Mouse (Mus musculus) adrenal gland, adult 8-10 months (tissue): ENCODE results near the gene Igsf21. TPM values are rescaled to one million over a fixed set of nuclear protein-coding genes. Genes with fewer than 3 reads are reported as not detected.

Source experiments
- DNase-seq: peaks from one replicate; pipeline ENCODE4 v3.0.0; 2022
- total RNA-seq, 4 experiments: library from RNA; stranded (reverse); gene quantifications; 2 replicates each; pipeline ENCODE4 v1.2.4; 2022

The Igsf21 gene
- 1 to 10 TPM in 3 of 4 experiments, under 1 TPM in 1; 0.46 to 1.7 (median 1.2) TPM for total RNA-seq

- DNase-seq, result no peak
Observed at GRCm38 (mm10) chr4:140246180-140247005, at the start of gene Igsf21. Gene Igsf21, minus strand, starts transcription at chr4:140246784.

GRCm38 (mm10) chr4:140285726-140286316, 39.2 kb upstream of the Igsf21 start:
- no peak for DNase-seq

- DNase-seq, result peak; percentile 23
Observed at GRCm38 (mm10) chr4:140283398-140283797, 36.8 kb upstream of the Igsf21 start.

DNA sequence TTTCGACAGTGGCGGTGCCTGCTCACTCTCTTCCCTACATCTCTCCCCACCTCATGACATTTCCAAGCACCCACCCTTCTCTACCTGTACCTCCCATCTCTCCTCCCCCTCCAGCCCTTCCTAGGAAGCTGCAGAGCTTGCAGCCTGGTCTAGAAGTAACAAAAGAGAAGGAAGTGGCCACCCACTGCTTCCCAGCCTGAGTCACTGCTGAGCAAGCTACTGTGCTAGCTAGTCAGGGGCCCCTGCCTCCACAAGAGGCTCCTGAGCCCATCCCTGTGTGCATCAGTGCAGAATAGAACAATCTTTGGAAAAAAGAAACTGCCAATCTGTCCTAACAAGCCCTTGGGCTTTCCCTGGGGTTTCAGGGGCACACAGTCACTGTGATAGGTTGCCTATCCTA, 31.7 kb upstream of the Igsf21 start:
- no peak for DNase-seq

DNA sequence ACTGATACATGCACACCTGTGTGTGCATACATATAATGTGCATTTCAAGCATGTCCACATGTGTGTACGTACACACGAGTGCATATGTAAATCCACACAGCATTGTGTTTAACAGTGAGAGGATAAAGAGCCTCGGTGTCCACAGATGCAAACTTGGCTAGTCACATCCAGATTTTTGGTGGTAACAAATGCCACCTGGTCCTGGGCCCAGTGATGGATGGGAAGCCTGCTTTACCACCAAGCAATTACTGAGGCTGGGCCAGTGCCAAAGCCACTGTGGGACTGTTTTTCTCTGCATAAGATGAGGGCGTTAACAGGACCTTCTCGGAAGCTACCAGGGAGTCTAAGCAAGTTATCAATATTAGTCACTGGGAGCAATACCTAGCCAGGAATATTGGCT, 25.3 kb upstream of the Igsf21 start:
- DNase-seq, result no peak

- no peak for DNase-seq
Observed at GRCm38 (mm10) chr4:140270451-140270850, 23.9 kb upstream of the Igsf21 start.

DNA sequence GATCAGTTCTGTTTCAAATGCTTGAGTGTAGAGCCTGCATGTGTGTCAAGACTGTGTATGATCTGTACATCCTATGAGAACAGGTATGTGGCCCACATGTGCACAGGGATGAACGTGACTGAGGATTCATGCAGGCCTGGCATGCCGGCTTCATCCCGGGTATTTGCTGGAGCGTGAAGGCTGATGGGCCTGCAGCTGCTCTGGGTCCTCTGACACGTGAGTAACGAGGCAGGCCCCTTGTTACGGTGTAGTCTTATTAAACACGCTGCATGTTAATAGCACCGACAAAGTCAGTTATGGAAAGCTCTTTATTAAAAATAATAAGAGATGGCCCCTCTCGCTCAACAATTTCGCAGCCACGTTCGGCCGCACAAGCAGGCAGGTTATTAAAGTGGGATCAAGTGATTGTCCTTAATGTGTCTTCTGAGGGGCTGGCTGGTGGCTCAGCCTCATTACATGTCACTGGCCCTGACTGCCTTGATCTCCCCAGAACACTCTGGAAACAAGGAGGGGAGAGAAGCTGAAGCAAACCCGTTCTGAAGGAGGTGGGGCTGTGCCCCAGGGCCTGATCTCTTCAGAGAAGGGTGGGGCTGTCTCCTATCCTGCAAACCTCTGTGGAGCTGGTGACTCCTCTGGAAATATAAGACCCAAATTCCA, 22.7 kb upstream of the Igsf21 start:
- DNase-seq, result no peak

- no peak for DNase-seq
Observed at GRCm38 (mm10) chr4:140267835-140268234, 21.3 kb upstream of the Igsf21 start.

DNA sequence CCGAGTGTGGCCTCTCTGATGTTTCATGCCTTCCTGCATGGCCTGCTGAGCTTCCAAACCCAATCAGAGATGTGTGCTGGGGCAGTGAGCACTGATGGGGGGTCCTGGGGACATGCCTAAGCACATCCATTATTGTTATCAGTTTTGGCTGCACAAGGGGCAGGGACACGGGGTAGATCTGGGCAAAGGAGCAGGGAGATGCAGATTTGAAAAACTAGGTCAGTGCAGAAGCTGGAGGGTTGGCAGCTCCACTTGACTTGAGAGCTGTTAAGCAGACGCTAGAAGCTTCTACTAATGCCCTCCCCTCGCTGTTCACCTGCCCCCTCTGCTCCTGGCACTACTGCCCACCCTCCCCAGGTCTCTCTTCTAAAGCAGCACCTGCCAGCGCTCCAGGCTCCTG, 20.5 kb upstream of the Igsf21 start:
- no peak for DNase-seq

DNA sequence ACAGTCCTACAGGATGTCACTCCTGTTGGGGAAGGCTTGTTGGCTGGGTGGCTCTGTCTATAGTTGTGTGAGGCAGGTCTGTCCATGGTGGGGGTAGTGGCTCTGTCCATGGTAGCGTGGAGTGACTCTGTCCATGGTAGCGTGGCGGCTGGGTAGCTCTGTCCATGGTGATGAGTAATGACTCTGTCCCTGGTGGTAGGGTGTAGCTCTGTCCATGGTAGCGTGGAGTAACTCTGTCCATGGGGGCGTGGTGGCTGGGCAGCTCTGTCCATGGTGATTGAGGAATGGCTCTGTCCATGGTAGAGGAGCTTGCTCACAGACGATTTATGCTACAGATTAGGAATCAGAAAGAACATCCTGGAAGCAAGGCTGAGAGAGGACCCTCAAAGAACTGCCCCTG, 12.4 kb upstream of the Igsf21 start:
- DNase-seq, result peak; percentile 25

- no peak for DNase-seq
Observed at GRCm38 (mm10) chr4:140252369-140252768, 5.8 kb upstream of the Igsf21 start.

DNA sequence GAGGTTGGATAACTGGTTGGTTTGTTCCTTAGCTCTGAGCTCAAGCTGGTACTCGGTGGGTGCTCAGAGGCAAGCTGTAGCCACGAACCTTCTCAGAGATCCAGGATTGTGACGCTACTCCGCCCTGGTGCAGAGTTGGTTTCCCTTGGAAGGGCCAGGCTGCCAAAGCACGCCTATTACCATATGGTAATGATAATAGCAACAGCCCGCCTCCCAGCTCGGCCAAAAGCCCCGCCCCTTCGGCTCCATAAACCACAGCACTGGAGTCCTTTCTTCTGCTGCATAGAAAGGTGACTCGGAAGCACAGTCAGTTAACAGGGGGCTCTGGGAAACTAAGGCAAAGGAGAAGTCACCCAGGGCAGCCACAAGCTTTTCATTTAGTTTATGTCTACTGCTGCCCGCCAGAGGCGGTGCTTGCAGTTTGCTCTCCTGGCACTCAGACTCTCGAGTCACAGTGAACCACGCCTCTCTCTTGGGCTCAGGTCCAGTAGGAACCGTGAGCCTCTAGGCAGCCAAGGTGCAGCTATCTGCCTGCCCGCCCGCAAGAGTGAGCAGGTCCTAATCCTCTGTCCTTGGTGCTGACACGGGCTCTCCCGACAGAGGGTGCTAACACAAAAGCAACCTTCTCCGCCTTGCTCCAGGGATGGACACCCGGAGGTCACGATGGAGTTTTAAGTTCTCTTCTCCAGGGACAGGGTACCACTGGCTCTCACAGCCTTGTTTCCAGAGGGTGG, 2.6 kb upstream of the Igsf21 start:
- peak; percentile 5 for DNase-seq

- no peak for DNase-seq
Observed at GRCm38 (mm10) chr4:140248396-140248795, 1.8 kb upstream of the Igsf21 start.

GRCm38 (mm10) chr4:140247006-140248003, 721 bp upstream of the Igsf21 start:
- no peak for DNase-seq

DNA sequence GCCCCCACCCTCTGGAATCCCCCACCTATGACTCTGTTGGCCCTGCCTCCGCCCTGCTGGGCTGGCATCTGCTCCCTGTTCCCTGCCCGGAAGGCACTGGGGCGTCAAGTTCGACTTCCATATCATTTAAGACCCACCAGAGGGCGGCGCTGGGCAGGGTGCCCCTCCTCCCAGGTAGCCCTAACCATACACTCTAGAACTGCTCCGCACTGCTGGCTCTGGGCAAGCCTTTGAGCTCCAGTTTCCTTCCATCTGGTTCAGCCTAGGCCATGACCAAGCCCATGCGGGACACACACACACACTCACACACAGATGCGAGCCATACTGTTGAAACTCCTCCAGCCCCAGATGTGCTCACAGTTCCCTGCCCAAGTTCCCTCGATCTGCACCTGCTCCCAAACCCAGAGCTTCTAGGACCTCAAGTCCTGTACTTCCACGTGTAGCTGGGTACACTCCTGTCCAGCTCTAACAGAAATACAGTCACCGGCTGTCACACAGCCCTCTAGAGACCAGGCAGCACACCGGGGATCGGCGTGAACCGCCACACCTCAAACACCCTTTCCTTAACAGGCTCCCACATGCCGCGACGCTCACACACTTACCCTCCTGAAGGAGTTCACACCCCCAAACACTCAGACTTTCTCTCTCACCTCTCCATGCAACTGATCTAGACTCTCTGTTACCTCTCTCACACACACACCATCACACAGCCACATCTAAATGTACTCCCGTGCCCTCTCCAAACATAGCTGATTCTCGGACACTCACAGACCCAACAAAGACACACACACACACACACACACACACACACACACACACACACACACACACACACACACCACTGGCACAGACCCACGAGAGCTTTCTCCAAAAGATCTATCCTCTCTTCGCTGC, 1.1 kb downstream of the Igsf21 start:
- no peak for DNase-seq

DNA sequence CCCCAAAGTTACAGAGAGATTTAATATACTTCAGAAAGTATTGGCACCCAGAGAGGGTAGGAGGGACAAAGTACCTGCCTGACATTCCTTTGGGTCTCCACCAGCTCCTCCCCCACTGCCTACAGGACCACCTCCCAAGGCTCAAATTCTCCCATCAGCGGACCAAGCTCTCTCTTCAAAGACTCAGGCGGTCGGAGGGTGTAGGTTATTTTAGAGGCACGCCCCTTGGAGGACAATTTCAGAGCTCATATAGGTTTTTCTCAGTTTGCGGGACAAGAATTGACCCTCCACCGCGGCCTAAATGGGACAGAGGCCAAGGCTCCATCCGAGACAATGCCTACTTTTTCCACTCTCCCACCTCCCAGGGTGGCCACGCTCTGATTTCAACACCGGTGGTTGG, 1.7 kb downstream of the Igsf21 start:
- DNase-seq, result no peak

DNA sequence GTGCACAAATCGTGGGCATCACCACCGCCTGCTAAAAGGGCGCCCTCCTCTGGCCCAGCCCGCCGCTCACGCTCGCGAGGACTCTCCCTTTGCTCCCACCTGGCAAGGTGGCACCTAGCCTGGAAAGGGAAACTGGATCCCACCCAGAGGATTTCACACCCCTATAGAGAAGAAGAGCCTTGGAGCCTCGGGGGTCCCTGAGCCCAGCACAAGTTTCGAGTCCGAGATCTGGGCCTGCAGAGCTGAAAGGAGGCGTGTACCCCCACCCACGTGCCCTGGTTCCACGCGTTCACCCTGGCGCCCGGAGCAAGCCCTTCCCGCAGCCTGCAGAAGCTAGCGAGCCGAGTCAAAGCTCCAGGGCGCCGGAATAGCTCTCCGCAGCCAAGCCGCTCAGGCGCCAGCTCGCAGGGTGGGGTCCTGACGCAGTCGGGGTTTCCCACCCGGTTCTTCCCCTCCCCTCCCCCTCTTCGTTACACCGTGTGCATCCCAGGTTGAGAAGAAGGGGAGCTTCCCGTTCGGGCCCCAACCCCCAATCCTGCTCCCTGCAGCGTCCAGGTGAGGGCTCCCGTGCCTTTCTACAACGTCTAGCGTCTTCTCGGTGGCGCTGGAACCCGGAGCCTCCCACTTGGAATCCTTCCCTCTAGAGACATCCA, 2.3 kb downstream of the Igsf21 start:
- DNase-seq, result no peak

- DNase-seq, result no peak
Observed at GRCm38 (mm10) chr4:140243231-140243630, 3.4 kb downstream of the Igsf21 start.

DNA sequence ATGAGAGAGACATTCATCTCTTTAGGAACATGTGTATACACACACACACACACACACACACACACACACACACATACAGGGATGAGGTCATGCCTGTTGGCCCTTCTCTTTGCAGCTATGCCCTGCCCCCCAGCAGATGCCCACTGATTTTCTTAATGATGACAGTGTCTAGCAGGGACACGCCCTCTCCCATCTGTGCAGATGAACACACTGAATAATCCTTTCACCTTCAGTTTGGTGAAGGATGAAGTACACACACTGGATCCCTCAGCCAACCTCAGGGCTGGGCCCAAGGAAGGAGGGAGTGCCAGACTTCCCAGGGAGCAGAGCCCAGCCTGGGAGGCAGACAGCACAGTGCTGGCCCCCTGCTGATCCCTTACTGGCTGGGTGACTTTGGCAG, 4.3 kb downstream of the Igsf21 start:
- no peak for DNase-seq

DNA sequence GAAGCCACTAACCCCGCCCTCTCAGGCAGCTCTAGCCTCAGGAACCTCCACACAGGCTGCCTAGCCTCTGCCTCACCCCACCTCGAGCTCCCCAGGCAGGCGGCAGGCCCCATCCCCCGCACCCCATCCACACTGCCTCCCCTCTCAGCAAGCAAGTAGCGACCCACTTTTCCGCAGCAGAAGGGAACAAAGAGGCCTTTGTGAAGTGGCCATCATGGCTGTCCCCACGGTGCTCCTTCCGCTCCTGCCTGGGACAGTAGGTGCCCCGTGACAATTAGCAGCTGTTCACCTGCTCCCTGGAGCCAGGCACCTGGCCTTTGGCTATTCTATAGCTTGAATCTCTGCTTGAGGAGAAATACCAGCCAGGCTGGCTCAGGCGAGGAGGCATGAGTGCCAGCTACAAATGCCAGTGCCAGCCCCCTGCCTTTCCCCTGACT, 9.3 kb downstream of the Igsf21 start:
- DNase-seq, result no peak
